Mouse (Mus musculus) thymus, adult 2 months (tissue): ENCODE measurements around the gene Aurkb.

Source experiments
- CTCF ChIP-seq: fragments of 200-500 bp; IDR thresholded peaks from 2 replicates; pipeline ENCODE4 v1.5.1; 2012; ENCODE audit warnings: mild to moderate bottlenecking, control low read depth, low read length, moderate library complexity, borderline replicate concordance; ENCODE audit not compliant: control insufficient read depth, poor library complexity, insufficient read depth; ENCODE audit errors: extremely low read depth
- POLR2A ChIP-seq: fragments of 200-500 bp; IDR thresholded peaks from 2 replicates; pipeline ENCODE4 v1.6.1; 2012; ENCODE audit warnings: mild to moderate bottlenecking, low read length, control low read depth, moderate library complexity; ENCODE audit not compliant: control insufficient read depth, poor library complexity, insufficient read depth; ENCODE audit errors: extremely low read depth

GRCm38 (mm10) chr11:69092386-69092751, 46.9 kb downstream of the Aurkb start:
- TF ChIP-seq POLR2A (no peak), CTCF (peak; percentile 73; the same call in 1 of the 2 replicates)
